Mouse (Mus musculus) common myeloid progenitor, adult 5-6 weeks (primary cell): ENCODE data around the gene Col25a1. TPM values are rescaled to one million over a fixed set of nuclear protein-coding genes. Genes with fewer than 3 reads are reported as not detected.

Source experiments
- ATAC-seq: replicated peaks from 2 replicates; pipeline ENCODE4 v1.8.0; 2016; ENCODE audit warnings: low read depth, mild to moderate bottlenecking, moderate TSS enrichment, inconsistent platforms; ENCODE audit not compliant: poor library complexity, severe bottlenecking
- total RNA-seq: library from RNA; stranded (forward); fragments of 200-1000, 187-1606 nt; gene quantifications from 2 replicates; pipeline ENCODE4 v1.2.3, GENCODE M21; 2017

The Col25a1 gene
- total RNA-seq, 1 experiment from 2014 or later = not detected

- ATAC-seq = no peak
Measured at GRCm38 (mm10) chr3:130236129-130236528, 104.8 kb downstream of the Col25a1 start.

GRCm38 (mm10) chr3:130237852-130238251 is 106.6 kb downstream of the Col25a1 start:
- peak; percentile 66 for ATAC-seq

- ATAC-seq = peak; percentile 83
Measured at GRCm38 (mm10) chr3:130241924-130242323, 110.6 kb downstream of the Col25a1 start.

GRCm38 (mm10) chr3:130242647-130243296 is 111.5 kb downstream of the Col25a1 start:
- peak; percentile 15; the same call in 1 of the 2 replicates for ATAC-seq

GRCm38 (mm10) chr3:130252355-130252754 is 121.1 kb downstream of the Col25a1 start:
- ATAC-seq = no peak

GRCm38 (mm10) chr3:130256059-130256458 is 124.8 kb downstream of the Col25a1 start:
- no peak for ATAC-seq

- ATAC-seq = no peak
Measured at GRCm38 (mm10) chr3:130256610-130257009, 125.3 kb downstream of the Col25a1 start.

GRCm38 (mm10) chr3:130259670-130260069 is 128.4 kb downstream of the Col25a1 start:
- no peak for ATAC-seq

GRCm38 (mm10) chr3:130260316-130260715 is 129.0 kb downstream of the Col25a1 start:
- ATAC-seq = no peak

GRCm38 (mm10) chr3:130265104-130265503 is 133.8 kb downstream of the Col25a1 start:
- no peak for ATAC-seq

GRCm38 (mm10) chr3:130270509-130270908 is 139.2 kb downstream of the Col25a1 start:
- ATAC-seq = no peak

GRCm38 (mm10) chr3:130273949-130274348 is 142.6 kb downstream of the Col25a1 start:
- peak; percentile 68; the same call in 1 of the 2 replicates for ATAC-seq

GRCm38 (mm10) chr3:130278298-130279050 is 147.2 kb downstream of the Col25a1 start:
- no peak for ATAC-seq

GRCm38 (mm10) chr3:130283011-130283760 is 151.9 kb downstream of the Col25a1 start:
- no peak for ATAC-seq

GRCm38 (mm10) chr3:130288102-130288501 is 156.8 kb downstream of the Col25a1 start:
- no peak for ATAC-seq

GRCm38 (mm10) chr3:130288756-130289155 is 157.5 kb downstream of the Col25a1 start:
- no peak for ATAC-seq

GRCm38 (mm10) chr3:130289220-130289619 is 157.9 kb downstream of the Col25a1 start:
- no peak for ATAC-seq

GRCm38 (mm10) chr3:130290175-130290574 is 158.9 kb downstream of the Col25a1 start:
- ATAC-seq = no peak

- ATAC-seq = no peak
Measured at GRCm38 (mm10) chr3:130290672-130291071, 159.4 kb downstream of the Col25a1 start.

GRCm38 (mm10) chr3:130291926-130292325 is 160.6 kb downstream of the Col25a1 start:
- no peak for ATAC-seq

- no peak for ATAC-seq
Measured at GRCm38 (mm10) chr3:130300530-130300929, 169.2 kb downstream of the Col25a1 start.
